Mouse (Mus musculus) embryo, embryonic 10 days (tissue): Measurements from ENCODE around the gene Abhd16a.

Experiments
- DNase-seq: peaks from one replicate; pipeline ENCODE4 v3.0.0-alpha.2; 2015; ENCODE audit warnings: low spot score

The Abhd16a gene

GRCm38 (mm10) chr17:35147922-35148639 is 59.0 kb downstream of the Abhd16a start:
- no peak for DNase-seq

- DNase-seq = no peak
Observed at GRCm38 (mm10) chr17:35152121-35152520, 63.1 kb downstream of the Abhd16a start.
